Mouse (Mus musculus) embryonic facial prominence, embryonic 11.5 days (tissue): ENCODE results near the gene Heg1. TPM values are rescaled to one million over a fixed set of nuclear protein-coding genes. Genes with fewer than 3 reads are reported as not detected.
A peak's percentile ranks its signal among the peaks of the same experiment; 100 is the strongest.

Experiments used
- ATAC-seq: fragments of 200-750 bp; cut with Nextera tagmentation; replicated peaks from 2 replicates; pipeline ENCODE4 v1.8.0; 2017; ENCODE audit warnings: low read depth; ENCODE audit not compliant: insufficient number of reproducible peaks, low FRiP score, low TSS enrichment
- DNase-seq: peaks from one replicate; pipeline ENCODE4 v3.0.0-alpha.2; 2015; ENCODE audit warnings: low spot score
- H3K27ac ChIP-seq: fragments of 300-500 bp; sonication (generic); replicated peaks from 2 replicates; pipeline ENCODE4 v1.5.1; 2014; ENCODE audit warnings: mild to moderate bottlenecking, low read depth, low read length, control low read depth
- H3K27me3 ChIP-seq: fragments of 300-500 bp; sonication (generic); 2 replicates; pipeline ENCODE4 v1.6.1; 2014; ENCODE audit warnings: mild to moderate bottlenecking, low read length, moderate library complexity, mixed read lengths; ENCODE audit not compliant: control insufficient read depth, insufficient read depth
- H3K36me3 ChIP-seq: fragments of 300-500 bp; sonication (generic); replicated peaks from 2 replicates; pipeline ENCODE4 v1.6.1; 2014; ENCODE audit warnings: low read depth, mild to moderate bottlenecking, low read length, moderate library complexity, mixed read lengths; ENCODE audit not compliant: control insufficient read depth, insufficient read depth
- H3K4me1 ChIP-seq: fragments of 300-500 bp; sonication (generic); 2 replicates; pipeline ENCODE4 v1.6.1; 2014; ENCODE audit warnings: low read length, mixed read lengths; ENCODE audit not compliant: control insufficient read depth, insufficient read depth
- H3K4me2 ChIP-seq: fragments of 300-500 bp; sonication (generic); 2 replicates; pipeline ENCODE4 v1.6.1; 2014; ENCODE audit warnings: low read depth, mild to moderate bottlenecking, control low read depth, low read length, moderate library complexity
- H3K4me3 ChIP-seq: fragments of 300-500 bp; sonication (generic); 2 replicates; pipeline ENCODE4 v1.5.1; 2014; ENCODE audit warnings: low read depth, low read length, control low read depth
- H3K9ac ChIP-seq: fragments of 300-500 bp; sonication (generic); replicated peaks from 2 replicates; pipeline ENCODE4 v1.6.1; 2014; ENCODE audit warnings: mild to moderate bottlenecking, control low read depth, low read length
- H3K9me3 ChIP-seq: fragments of 300-500 bp; sonication (generic); replicated peaks from 2 replicates; pipeline ENCODE4 v1.6.1; 2016; ENCODE audit warnings: mild to moderate bottlenecking, low read length, inconsistent platforms, mixed read lengths; ENCODE audit not compliant: control insufficient read depth
- WGBS: fragments of 180-500 bp; shearing (Covaris S2); extraction: QIAGEN DNeasy Blood & Tissue Kit; methylation state at CpG from one replicate; pipeline ENCODE4 v1.1.7; 2014; 5-methylcytosine and 5-hydroxymethylcytosine counted together
- polyA plus RNA-seq: library from polyadenylated mRNA; unstranded; fragments of >200 nt; fragmentation: Nextera tagmentation; extraction: Ambion mirVana; gene quantifications from 2 replicates; pipeline ENCODE4 v1.2.1, GENCODE M21; 2014

Heg1 gene
- polyA plus RNA-seq, 1 experiment from 2014 or later: 12.4 TPM

GRCm38 (mm10) chr16:33786657-33787390 is 102.7 kb downstream of the Heg1 start:
- no peak overlapping the region for H3K4me2 ChIP-seq
- WGBS: 74% methylated on average over 7 of the region's 7 CpGs
- no peaks in the 10 kb centered on the region for H3K27me3 ChIP-seq
- no peaks in the 10 kb centered on the region for H3K36me3 ChIP-seq
- no peaks in the 10 kb centered on the region for H3K4me1 ChIP-seq
- DNase-seq: no peak
- no peak overlapping the region for H3K27ac ChIP-seq
- H3K4me3 ChIP-seq: no peak overlapping the region
- no peak overlapping the region for H3K9ac ChIP-seq
- no peaks in the 10 kb centered on the region for H3K9me3 ChIP-seq
- no peak for ATAC-seq

- no peaks in the 10 kb centered on the region for H3K36me3 ChIP-seq
- no peak within 1 kb of the TSS for H3K4me2 ChIP-seq
- no peaks in the 10 kb centered on the region for H3K9me3 ChIP-seq
- H3K27ac ChIP-seq: no peak within 1 kb of the TSS
- 88% methylated on average over 10 of the region's 10 CpGs for WGBS
- no peaks in the 10 kb centered on the region for H3K4me1 ChIP-seq
- no peak within 1 kb of the TSS for H3K9ac ChIP-seq
- ATAC-seq (no peak), DNase-seq (no peak)
- no peak within 1 kb of the TSS for H3K4me3 ChIP-seq
- H3K27me3 ChIP-seq: no peaks in the 10 kb centered on the region
These were observed 109.9 kb downstream of the Heg1 start, which contains the start of gene Muc13 for GRCm38 (mm10) chr16:33793846-33794791. TSS of gene Muc13 (plus strand) at chr16:33794037.

- ATAC-seq: no peak
These were observed 110.9 kb downstream of the Heg1 start for GRCm38 (mm10) chr16:33795106-33795505.

GRCm38 (mm10) chr16:33795887-33796286 is 111.7 kb downstream of the Heg1 start:
- Histone ChIP-seq H3K27ac (no peak overlapping the region), H3K9me3 (no peaks in the 10 kb centered on the region), H3K4me3 (no peak overlapping the region), H3K4me2 (no peak overlapping the region), H3K27me3 (no peaks in the 10 kb centered on the region), H3K36me3 (no peaks in the 10 kb centered on the region), H3K4me1 (no peaks in the 10 kb centered on the region), H3K9ac (no peak overlapping the region)
- no peak for ATAC-seq
- 80% methylated on average over 6 of the region's 6 CpGs for WGBS
- DNase-seq: no peak

More at GRCm38 (mm10) chr16:33795106-33795505, 110.9 kb downstream of the Heg1 start:
- H3K27ac ChIP-seq: no peak overlapping the region
- no peaks in the 10 kb centered on the region for H3K4me1 ChIP-seq
- WGBS: 78% methylated on average over 4 of the region's 4 CpGs
- H3K27me3 ChIP-seq: no peaks in the 10 kb centered on the region
- H3K9me3 ChIP-seq: no peaks in the 10 kb centered on the region
- H3K36me3 ChIP-seq: no peaks in the 10 kb centered on the region
- DNase-seq: no peak
- H3K9ac ChIP-seq: no peak overlapping the region
- no peak overlapping the region for H3K4me3 ChIP-seq
- H3K4me2 ChIP-seq: no peak overlapping the region

GRCm38 (mm10) chr16:33796756-33797155 is 112.6 kb downstream of the Heg1 start:
- Histone ChIP-seq H3K36me3 (no peaks in the 10 kb centered on the region), H3K4me1 (no peaks in the 10 kb centered on the region), H3K27ac (no peak overlapping the region), H3K9me3 (no peaks in the 10 kb centered on the region), H3K4me2 (no peak overlapping the region), H3K27me3 (no peaks in the 10 kb centered on the region), H3K4me3 (no peak overlapping the region), H3K9ac (no peak overlapping the region)
- WGBS: 88% methylated on average over 3 of the region's 3 CpGs
- ATAC-seq (no peak), DNase-seq (no peak)

- Histone ChIP-seq H3K9me3 (no peaks in the 10 kb centered on the region), H3K4me1 (no peaks in the 10 kb centered on the region), H3K27me3 (no peaks in the 10 kb centered on the region), H3K4me2 (no peak overlapping the region), H3K36me3 (no peaks in the 10 kb centered on the region), H3K4me3 (no peak overlapping the region), H3K27ac (no peak overlapping the region), H3K9ac (no peak overlapping the region)
- ATAC-seq (no peak), DNase-seq (peak; percentile 79)
- WGBS: 44% methylated on average over 5 of the region's 5 CpGs
These were observed 113.7 kb downstream of the Heg1 start for GRCm38 (mm10) chr16:33797860-33798259.

GRCm38 (mm10) chr16:33810002-33810401 is 125.8 kb downstream of the Heg1 start:
- ATAC-seq: no peak
- Histone ChIP-seq H3K4me2 (no peak overlapping the region), H3K27ac (no peak overlapping the region), H3K4me3 (no peak overlapping the region), H3K9me3 (no peaks in the 10 kb centered on the region), H3K27me3 (no peaks in the 10 kb centered on the region), H3K9ac (no peak overlapping the region), H3K36me3 (no peaks in the 10 kb centered on the region), H3K4me1 (no peaks in the 10 kb centered on the region)
- 71% methylated on average over 3 of the region's 3 CpGs for WGBS
- no peak for DNase-seq
